Mouse (Mus musculus): Measurements from ENCODE around the gene Akap4. TPM values are rescaled to one million over a fixed set of nuclear protein-coding genes. Genes with fewer than 3 reads are reported as not detected.

The Akap4 gene
- not detected in 2 replicates for total RNA-seq (2017)

DNA sequence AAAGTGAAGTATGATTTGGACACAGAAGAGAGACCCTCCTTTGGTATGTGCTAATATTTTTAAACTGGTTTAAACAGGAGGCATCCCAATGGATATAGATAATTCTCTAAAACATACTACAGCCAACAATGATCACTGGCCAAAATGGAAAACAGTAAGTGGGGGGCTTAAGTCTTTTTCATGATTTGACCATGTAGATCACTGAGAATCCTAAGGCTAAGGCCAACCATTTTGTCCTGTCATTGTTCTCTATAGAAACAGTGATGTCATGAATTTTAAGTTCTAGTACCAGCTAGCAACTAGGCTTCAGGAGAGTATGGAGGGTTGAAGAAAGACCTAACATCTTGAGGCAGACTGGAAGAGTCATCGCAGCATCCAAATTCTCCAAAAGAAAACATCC, at the start of gene Akap4:
Akap4 (plus strand) TSS at position 301 of the 400 bp plus-strand sequence.
- no peak for ATAC-seq (replicated peaks; ENCODE audit: low read depth, poor library complexity, severe bottlenecking)

DNA sequence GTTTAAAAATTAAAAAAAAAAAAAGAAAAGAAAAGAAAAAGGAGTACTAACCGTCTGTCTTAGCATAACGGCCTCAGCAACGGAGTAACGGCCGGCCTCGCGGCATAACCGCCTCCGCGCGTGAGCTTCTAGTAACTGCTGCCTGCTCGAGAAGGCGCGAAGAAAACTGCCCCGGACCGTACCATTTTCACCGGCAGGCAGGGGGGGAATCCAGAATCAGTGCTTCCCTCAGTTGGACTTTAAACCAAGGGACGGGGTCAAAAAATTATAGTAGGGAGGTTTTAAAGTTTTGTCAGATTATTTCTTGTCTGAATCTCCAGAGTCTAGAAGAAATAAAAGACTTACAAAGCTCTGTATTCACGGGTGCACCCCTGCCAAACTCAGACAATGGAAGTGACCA, 25.8 kb upstream of the Akap4 start, which contains the start of gene Ccnb3:
Ccnb3 (minus strand) TSS at position 101 of the 400 bp plus-strand sequence.
- no peak for ATAC-seq (replicated peaks; ENCODE audit: low read depth, poor library complexity, severe bottlenecking)

DNA sequence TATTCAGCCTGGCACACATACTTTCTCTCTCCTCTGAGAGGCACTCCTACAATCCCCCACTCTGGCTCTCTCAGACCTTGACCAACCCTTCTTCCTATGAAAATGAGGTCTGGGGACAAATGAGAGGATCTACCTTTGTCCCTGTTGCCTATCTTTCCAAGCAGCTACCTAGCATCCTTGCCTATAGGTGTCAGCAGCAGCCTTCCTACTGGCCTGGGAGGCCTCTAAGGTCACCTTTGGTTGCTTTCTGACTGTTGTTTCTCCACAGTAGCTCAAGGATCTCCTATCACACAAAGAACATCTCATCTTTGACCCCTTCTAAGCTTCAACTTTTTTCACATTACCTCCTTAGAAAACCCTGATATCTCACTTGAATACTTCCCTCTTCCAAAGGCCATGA, 10.3 kb upstream of the Akap4 start:
- ATAC-seq (replicated peaks; ENCODE audit: low read depth, poor library complexity, severe bottlenecking), result no peak

DNA sequence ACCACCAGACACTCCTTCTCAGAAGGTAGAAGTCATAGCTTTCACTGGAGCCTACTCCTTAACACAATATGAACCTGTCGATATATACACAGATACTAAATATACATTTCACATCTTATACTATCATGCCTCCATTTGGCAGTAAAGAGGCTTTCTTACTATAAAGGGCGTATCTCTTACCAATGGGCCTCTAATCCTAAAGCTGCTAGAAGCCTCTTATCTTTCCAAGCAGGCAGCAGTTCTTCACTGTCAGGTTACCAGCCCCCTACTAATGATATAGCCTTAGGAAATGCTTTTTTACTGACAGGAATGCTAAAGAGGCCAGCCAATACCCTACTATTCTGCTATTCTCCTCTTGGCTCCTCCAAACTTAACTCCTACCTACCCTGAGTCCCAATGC, 9.7 kb upstream of the Akap4 start:
- ATAC-seq (replicated peaks; ENCODE audit: low read depth, poor library complexity, severe bottlenecking), result no peak

GRCm38 (mm10) chrX:7064109-7064508, 3.2 kb upstream of the Akap4 start:
- ATAC-seq (replicated peaks; ENCODE audit: low read depth, poor library complexity, severe bottlenecking), result no peak

GRCm38 (mm10) chrX:7068002-7068401, 683 bp downstream of the Akap4 start:
- ATAC-seq (replicated peaks; ENCODE audit: low read depth, poor library complexity, severe bottlenecking), result no peak

DNA sequence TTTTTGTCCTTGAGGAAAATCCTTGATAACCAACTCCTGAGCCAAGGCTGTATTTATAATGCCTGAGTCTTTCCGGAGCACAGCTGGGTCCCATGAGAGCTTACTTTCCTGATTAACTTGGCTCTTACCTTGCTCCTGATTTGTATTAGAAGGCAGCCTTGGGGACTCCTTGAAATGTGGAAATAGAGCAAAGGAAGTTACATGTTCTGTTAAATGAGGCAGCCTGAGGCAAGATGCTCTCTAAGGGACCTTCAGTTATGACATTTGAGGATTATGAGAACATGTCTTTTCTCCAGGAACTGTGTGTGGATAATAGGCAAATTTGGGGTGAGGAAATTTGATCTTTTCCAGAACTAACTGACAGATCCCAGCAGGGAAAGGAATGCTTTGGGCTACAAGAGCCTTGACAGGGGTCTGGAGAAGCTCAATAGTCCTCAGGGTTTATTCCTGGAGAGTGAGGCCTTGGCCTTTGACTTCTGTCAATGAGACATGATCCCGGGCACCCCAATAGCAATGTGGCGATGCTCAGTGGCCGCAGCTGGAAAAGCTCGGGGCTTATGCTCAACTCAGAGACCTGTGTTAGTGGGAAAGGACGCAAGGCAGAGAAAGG, 12.6 kb downstream of the Akap4 start:
- no peak for ATAC-seq (replicated peaks; ENCODE audit: low read depth, poor library complexity, severe bottlenecking)

- ATAC-seq (replicated peaks; ENCODE audit: low read depth, poor library complexity, severe bottlenecking), result peak; percentile 72
Measured at GRCm38 (mm10) chrX:7085878-7086277, 18.6 kb downstream of the Akap4 start.

GRCm38 (mm10) chrX:7090323-7090722, 23.0 kb downstream of the Akap4 start:
- ATAC-seq (replicated peaks; ENCODE audit: low read depth, poor library complexity, severe bottlenecking), result no peak

DNA sequence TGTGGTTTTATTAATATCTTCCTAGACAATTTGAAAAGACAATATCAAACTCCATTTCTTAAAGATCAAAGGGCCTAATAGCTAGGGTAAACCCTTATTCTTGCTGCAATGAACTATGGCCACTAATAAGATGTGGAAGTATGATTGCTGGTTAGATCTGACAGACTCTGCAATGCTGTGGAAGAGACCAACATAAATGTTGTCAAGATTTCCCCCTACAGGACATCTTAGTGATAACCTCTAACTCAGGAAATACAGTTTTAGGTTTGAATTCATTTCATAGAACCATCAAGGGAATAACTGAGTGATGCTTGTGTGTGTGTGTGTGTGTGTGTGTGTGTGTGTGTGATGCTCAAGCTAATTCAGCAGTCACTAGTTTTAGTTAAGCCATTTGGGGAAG, 35.0 kb downstream of the Akap4 start:
- ATAC-seq (replicated peaks; ENCODE audit: low read depth, poor library complexity, severe bottlenecking), result no peak

- ATAC-seq (replicated peaks; ENCODE audit: low read depth, poor library complexity, severe bottlenecking), result no peak
Measured at GRCm38 (mm10) chrX:7114885-7115284, 47.6 kb downstream of the Akap4 start.

DNA sequence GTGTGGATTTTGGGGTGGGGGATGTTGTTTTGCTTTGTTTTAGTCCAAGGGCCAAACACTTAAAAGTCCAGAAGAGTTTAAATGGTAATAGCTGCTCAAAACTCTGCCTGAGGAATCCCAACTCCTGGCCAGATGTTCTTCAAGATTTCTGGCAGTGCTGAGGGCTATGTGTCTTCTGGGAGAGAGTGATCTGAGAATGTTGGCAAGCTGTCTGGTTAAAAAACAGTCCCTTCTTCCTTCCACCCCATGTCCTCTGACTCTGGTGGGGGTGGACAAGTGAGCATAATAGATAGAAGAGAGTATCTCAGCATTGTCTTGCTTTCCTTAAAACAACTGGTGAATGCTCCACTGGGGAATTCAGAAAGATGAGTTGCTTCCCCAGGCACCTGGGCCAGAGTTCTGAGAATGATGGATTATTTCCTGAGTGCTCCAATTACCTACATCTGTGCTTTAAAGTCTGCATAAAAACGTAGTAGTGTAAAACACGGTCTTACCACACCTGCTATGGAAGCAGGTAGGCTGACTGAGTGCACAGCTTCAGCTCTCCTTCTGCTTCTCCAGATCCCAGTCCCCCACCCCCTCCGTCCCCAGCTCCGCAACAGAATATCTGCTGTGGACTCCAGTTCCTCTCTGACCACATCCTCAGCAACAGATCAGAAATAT, 54.4 kb downstream of the Akap4 start:
- ATAC-seq (replicated peaks; ENCODE audit: low read depth, poor library complexity, severe bottlenecking), result 0 out of 2 replicates have a peak, but pooled peaks have one; percentile 36

Other genes starting within 250 kb of the Akap4 start
- gene Ccnb3, start 25.9 kb upstream of the Akap4 start, total RNA-seq (2017), result not detected in 2 replicates